Mouse (Mus musculus): Measurements from ENCODE around the gene Gng7. TPM values are rescaled to one million over a fixed set of nuclear protein-coding genes. Genes with fewer than 3 reads are reported as not detected.

Gng7 gene
- total RNA-seq, 2 experiments from 2014 or later, result 0.82 to 1.3 TPM

- no peak for DNase-seq
Measured at GRCm38 (mm10) chr10:80943701-80944100, 71.0 kb downstream of the Gng7 start.

GRCm38 (mm10) chr10:80942919-80943318, 71.8 kb downstream of the Gng7 start:
- no peak for DNase-seq

DNA sequence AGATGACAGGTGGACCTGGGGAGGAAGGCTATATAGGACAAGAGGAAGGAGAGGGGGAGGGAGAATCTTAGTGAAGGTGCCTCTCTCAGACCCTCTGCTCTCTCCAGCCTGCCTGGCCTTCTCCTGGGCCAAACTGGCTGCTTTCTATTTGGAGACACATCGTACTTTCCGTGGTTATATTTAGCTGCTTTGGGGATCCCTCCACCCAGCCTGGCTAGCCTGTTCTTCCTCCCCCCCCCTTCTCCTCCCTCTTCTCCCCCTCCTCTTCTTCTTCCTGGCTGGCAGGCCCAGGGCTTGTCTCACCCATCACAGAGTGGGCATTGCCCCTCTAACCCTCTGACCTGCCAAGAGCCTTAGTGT, 73.8 kb downstream of the Gng7 start:
- DNase-seq, result peak in 1 of 2 experiments; percentile 72

- peak; percentile 78 to 91 for DNase-seq
Measured at GRCm38 (mm10) chr10:80940320-80940987, 74.3 kb downstream of the Gng7 start.

GRCm38 (mm10) chr10:80939671-80940070, 75.1 kb downstream of the Gng7 start:
- DNase-seq, result peak; percentile 88 to 89

- DNase-seq, result no peak
Measured at GRCm38 (mm10) chr10:80938831-80939550, 75.8 kb downstream of the Gng7 start.

DNA sequence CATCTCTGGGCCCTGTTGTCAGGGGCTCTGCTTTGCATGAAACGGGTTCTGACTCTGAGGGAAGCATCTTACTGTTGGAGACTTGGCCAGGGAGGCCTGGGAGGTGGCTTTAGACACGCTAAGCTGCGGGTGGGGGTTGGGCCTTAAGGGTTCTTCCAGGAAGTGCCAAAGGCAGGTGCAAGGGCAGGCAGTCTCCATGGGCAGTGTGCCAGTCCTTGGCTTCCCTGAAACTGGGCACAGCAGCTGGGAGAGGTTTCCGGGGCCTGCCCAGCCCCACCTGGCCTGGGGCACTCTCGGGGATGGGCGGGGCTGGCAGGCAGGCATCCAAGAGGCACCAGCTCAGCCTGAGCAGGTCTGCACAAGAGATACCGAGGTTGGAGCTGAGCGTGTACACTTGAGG, 77.1 kb downstream of the Gng7 start:
- no peak for DNase-seq

DNA sequence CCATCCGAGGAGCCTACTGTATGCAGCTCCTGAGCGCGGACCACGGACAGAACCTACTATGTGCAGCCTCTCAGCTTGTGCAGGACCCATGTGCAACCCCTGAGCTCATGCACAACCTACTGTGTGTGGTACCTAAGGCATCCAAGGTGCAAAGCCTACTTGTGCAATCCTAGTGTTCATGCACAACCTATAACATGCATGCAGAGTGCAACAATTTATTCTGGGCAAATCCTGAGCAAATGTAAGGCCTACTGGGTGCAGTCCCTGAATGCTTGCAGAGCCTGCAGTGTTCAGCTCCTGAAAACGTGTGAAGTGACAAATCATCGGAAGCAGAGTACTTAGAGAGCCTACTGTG, 78.0 kb downstream of the Gng7 start:
- no peak for DNase-seq

- peak; percentile 81 to 85 for DNase-seq
Measured at GRCm38 (mm10) chr10:80936135-80936809, 78.5 kb downstream of the Gng7 start.

DNA sequence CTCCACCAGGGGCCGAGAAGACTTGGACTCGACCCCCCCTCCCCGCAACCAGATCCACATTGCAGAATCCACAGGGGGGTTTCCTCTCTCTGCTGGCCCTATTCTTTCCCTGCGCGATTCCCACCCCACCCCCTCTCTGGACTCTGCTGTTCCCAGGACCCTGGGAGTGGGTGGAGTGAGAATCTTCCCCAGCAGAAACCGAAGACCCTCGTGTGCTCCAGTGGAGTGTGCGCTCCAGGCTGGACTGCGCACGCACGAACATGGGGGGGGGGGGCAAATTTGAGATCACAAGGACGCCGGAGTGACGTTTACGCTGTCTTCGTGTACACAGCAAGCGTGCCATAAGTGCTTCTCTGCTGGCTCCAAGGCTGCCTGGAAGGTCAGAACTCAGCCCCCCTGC, 79.0 kb downstream of the Gng7 start:
- DNase-seq, result no peak

- peak in 1 of 2 experiments; percentile 58 for DNase-seq
Measured at GRCm38 (mm10) chr10:80935241-80935640, 79.5 kb downstream of the Gng7 start.

DNA sequence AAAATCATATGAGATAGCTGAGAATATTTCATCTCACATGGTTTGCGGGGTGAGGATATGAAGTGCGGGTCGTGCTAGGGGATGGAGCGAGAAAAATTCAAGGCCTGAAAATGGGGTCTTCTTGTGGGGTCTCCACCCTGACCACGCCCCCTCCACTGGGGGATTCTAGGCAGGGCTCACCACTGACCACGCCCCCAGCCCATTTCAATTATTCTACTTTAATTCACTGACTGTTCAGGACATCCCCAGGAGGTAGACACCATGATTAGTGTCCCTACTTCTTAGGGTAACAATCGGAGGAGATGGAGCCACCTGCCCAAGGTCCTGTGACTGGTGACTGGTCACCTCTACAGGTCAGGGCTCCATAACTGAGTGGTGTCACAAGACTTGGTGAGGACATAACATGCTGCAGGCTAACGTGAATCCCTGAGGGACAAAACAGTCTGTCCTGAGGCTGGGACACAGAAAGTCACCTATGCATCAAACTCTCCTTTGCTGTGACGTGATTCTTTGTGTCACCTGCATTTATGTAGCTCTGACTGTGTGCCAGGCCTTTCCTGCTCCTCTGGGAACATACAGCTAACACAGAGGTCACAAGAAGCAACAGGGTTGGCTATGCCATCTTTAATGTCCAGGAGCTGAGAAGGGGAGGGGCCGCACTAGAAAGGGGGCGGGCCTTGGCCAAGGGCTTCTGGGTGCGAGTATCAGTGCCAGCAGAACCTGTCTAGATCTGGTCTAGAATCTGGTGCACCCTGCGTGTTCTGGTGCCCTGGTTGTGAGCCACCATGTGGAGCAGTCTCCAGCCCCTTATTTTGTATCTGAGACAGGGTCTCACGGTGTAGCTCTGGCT, 80.4 kb downstream of the Gng7 start:
- no peak for DNase-seq

GRCm38 (mm10) chr10:80933421-80933979, 81.2 kb downstream of the Gng7 start:
- DNase-seq, result peak; percentile 69 to 70

DNA sequence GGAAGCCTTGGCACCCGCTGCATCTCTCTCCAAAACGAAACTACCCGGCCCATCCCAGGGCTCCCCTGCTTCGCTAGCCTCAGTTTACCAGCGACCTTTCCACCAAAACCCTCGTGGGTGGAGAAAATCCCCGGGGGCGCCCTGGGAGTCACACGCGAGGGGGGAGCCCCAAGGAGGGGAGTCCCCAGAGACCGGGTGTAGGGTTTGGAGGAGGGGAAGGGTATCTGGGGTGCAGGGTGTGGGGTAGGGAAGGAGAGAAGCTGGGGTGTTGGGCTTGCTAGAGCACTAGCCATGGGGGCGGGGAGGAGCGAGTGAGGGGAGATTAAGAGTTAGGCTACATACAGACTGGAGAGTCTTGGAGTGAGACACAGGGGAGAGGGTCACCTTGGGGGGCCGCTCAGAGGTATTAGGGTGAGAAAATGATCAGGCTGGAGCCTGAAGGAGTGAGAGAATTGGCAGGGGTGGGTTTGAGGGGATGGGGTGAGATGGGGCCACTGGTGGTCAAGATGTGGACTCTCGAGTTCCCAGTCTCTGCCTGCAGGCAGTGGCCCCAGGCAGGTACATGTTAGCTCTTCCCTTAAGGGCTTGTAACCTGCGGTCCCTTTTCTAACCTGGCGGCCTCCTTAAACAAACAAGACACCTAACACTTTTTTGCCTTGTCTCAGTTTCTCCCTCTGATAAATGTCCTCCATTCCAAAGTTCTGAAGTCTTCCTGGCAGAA, 81.9 kb downstream of the Gng7 start:
- DNase-seq, result peak in 1 of 2 experiments; percentile 56

DNA sequence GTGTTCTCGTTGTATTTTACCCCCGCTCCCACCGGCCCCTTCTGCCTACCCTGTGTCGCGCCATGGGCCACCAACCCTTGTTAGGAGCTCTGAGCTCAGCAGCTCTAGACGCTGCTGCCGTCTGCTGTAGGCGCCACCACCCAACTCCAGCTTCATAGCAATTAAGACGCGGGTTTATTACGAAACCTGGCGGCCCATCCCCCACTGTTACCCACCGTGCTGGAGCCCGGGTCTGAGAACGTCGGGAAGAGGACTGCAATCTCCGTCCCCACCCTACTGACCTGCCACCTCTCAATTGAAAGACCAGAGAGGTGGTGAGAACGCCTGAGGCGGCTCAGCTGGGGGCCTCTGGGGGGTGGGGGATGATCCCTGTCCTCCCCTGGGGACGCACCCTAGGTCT, 82.5 kb downstream of the Gng7 start:
- peak in 1 of 2 experiments; percentile 63 for DNase-seq

- no peak for DNase-seq
Measured at GRCm38 (mm10) chr10:80931695-80932094, 83.0 kb downstream of the Gng7 start.

DNA sequence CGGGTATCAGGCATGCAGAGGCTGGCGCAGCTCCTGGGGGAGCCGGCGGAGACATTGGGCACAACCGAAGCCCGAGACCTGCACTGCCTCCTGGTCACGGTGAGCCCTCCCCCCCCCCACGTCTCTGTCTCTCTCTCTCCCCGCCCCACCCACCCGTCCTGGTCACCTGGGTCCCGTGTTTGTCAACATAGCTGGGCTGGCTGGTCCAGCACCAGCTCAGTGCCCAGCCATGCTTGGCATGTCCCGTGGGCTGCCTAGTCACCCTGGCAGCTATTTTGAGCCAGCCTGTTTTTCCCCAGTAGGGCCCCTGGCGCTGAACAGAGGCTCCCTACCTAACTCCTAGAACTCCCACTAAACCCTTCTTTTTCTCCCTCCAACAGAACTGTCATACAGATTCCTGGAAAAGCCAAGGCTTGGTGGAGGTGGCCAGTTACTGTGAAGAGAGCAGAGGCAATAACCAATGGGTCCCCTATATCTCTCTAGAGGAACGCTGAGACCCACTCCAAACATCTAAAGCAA, 83.5 kb downstream of the Gng7 start:
- DNase-seq, result peak; percentile 74 to 81

GRCm38 (mm10) chr10:80930361-80931152, 84.2 kb downstream of the Gng7 start:
- DNase-seq, result peak in 1 of 2 experiments; percentile 57

DNA sequence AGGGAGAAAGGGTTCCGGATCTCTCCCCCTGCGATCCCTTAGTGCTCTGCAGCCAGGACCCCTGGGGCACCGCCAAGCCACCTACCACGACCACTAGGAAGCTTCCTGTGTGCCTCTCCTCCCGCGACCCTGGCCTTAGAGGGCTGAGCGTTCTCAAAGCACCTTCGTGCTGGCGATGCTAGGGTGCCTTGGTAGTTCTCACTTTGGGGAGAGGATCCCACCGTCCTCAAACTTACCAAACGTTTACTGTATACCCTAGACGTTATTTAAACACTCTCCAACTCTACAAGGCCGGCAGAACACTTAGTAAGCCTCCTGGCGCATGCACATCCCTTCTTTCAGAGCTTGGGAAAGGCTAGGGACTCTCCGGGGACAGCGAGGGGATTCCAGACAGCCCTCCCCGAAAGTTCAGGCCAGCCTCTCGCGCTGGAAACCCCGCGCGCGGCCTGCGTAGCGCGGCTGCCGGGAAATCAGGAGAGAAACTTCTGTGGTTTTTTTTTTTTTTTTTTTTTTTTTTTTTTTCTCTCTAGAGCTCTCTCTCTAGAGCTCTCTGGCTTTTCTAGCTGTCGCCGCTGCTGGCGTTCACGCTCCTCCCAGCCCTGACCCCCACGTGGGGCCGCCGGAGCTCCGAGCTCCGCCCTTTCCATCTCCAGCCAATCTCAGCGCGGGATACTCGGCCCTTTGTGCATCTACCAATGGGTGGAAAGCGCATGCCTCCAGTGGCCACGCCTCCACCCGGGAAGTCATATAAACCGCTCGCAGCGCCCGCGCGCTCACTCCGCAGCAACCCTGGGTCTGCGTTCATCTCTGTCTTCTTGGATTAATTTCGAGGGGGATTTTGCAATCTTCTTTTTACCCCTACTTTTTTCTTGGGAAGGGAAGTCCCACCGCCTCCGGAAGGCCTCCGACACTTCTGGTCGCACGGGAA, 85.2 kb downstream of the Gng7 start, which contains the start of gene Gadd45b:
TSS of gene Gadd45b (plus strand) at position 775 of the 928 bp plus-strand sequence.
- DNase-seq, result peak; percentile 99 to 100

Data from heart, adult 18-20 months (tissue).